Mouse (Mus musculus) liver, embryonic 14.5 days (tissue): ENCODE results near the gene Farp1.

Experiments used
- CTCF ChIP-seq: IDR thresholded peaks from 2 replicates; pipeline ENCODE4 v1.5.1; 2016; ENCODE audit warnings: antibody characterized with exemption, low read depth, control low read depth
- EP300 ChIP-seq: IDR thresholded peaks from 2 replicates; pipeline ENCODE4 v1.6.1; 2016; ENCODE audit warnings: antibody characterized with exemption, low read depth

DNA sequence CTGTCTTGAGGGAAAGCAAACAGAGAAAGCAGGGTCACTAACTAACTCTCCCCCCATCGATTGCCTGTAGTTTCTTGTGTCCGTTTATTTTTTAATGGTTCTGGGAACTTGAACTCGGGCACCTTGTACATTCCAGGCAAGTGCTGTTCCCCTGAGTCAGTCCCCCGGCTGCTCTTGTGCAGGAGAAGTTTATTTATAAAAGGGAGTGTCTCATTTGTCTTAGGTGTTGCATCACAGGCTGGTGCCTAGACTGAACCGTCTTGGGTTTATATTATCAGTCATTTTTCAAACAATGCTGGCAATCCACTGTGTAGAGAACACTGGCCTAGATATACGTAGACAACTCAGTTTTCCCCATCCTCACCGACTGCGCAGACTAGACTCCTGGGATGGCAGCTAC is 204.4 kb downstream of the Farp1 start:
- TF ChIP-seq CTCF (no peak), EP300 (no peak)
